Mouse (Mus musculus): Measurements from ENCODE around the gene Cyp2w1. TPM values are rescaled to one million over a fixed set of nuclear protein-coding genes. Genes with fewer than 3 reads are reported as not detected.

The Cyp2w1 gene
- polyA plus RNA-seq (2012; rRNA removed), result 0.32 and 2.0 TPM in 2 replicates

DNA sequence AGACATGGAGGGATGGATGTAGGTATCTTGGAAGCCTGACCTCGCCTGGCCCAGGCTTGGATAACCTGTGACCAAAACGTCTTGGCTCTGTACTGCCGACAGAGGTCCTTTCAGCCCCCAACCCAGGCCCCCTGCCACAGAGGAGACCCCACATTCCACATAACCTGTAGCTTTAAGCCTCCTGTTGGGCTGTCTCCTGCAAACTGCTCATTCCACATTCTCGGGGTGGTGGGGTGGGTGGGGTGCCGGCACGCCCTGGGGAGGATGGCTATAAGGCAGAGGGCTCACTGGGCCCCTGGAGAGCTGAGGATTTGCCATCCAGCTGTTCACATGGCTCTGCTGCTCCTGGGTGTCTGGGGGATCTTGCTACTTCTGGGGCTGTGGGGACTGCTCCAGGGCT is at the start of gene Cyp2w1:
TSS of gene Cyp2w1 (plus strand) at position 301 of the 400 bp plus-strand sequence.
- no peaks in the 10 kb centered on the region for H3K36me3 ChIP-seq (ENCODE audit: control insufficient read depth, insufficient read depth, low read length)
- peaks cover 38% of the 10 kb centered on the region for H3K4me1 ChIP-seq (ENCODE audit: control insufficient read depth, insufficient read depth, insufficient read length, low read length)
- WGBS, result 37% methylated on average over 6 of the region's 6 CpGs
- TF ChIP-seq CTCF (IDR thresholded peaks at IDR 0.05; ENCODE audit: extremely low read depth, insufficient read length, insufficient replicate concordance, low read depth, low read length) (no peak), POLR2A (IDR thresholded peaks at IDR 0.05; ENCODE audit: low read depth, low read length) (no peak)
- peak within 1 kb of the TSS; percentile 6; the same call in 1 of the 2 replicates for H3K27ac ChIP-seq (ENCODE audit: insufficient read depth, low read depth, low read length)
- H3K4me3 ChIP-seq (ENCODE audit: low read depth, low read length), result no peak within 1 kb of the TSS
- no peaks in the 10 kb centered on the region for H3K27me3 ChIP-seq (ENCODE audit: control insufficient read depth, insufficient read depth, low read length)

DNA sequence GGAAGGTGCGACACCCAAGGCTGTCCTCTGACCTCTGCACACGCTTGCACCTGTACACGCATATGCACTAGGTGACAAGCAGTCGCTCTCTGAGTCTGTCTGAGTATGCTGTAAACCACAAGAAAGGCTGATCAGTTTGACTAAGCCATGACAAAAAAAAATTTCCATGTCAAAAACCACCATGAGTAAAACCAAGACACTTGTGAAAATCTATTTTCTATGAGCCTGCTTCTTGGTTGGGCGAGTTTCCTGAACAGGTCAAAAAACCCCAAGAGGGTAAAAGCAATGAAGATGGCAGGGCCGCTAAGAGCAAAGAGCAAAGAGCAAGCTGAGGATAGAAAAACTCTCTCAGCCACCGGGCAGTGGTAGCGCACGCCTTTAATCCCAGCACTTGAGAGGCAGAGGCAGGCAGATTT is 48.8 kb upstream of the Cyp2w1 start:
- TF ChIP-seq POLR2A (IDR thresholded peaks at IDR 0.05; ENCODE audit: low read depth, low read length), result no peak
- no peak for TF ChIP-seq CTCF (IDR thresholded peaks at IDR 0.05; ENCODE audit: extremely low read depth, insufficient read length, insufficient replicate concordance, low read depth, low read length)
- Histone ChIP-seq H3K27ac (ENCODE audit: insufficient read depth, low read depth, low read length) (peak overlapping the region; percentile 97), H3K4me1 (ENCODE audit: control insufficient read depth, insufficient read depth, insufficient read length, low read length) (peaks cover 52% of the 10 kb centered on the region), H3K4me3 (ENCODE audit: low read depth, low read length) (no peak overlapping the region), H3K36me3 (ENCODE audit: control insufficient read depth, insufficient read depth, low read length) (peaks cover 34% of the 10 kb centered on the region), H3K27me3 (ENCODE audit: control insufficient read depth, insufficient read depth, low read length) (no peaks in the 10 kb centered on the region)
- 27% methylated on average over 9 of the region's 9 CpGs for WGBS

DNA sequence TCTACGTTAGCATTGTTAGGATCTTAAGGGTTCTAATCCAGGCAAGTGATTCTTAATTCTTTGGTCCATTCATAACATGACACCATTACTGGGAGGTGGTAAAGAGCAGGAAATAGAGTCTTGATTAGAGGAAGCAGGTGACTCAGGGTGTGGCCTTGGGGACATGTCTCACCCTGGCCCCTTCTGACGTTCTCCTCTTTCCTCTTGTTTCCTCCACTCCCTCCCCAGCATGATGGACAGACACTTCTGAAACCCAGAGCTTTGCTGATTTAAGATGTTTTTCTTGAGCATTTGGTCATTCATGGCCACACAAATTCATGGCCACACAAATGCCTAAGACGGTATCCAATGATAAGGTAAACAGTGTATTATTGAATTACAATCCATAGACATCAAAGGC is 42.5 kb upstream of the Cyp2w1 start:
- Histone ChIP-seq H3K4me1 (ENCODE audit: control insufficient read depth, insufficient read depth, insufficient read length, low read length) (peaks cover 39% of the 10 kb centered on the region), H3K27me3 (ENCODE audit: control insufficient read depth, insufficient read depth, low read length) (no peaks in the 10 kb centered on the region), H3K36me3 (ENCODE audit: control insufficient read depth, insufficient read depth, low read length) (peaks cover 18% of the 10 kb centered on the region), H3K4me3 (ENCODE audit: low read depth, low read length) (no peak overlapping the region), H3K27ac (ENCODE audit: insufficient read depth, low read depth, low read length) (peak overlapping the region; percentile 47; the same call in 1 of the 2 replicates)
- TF ChIP-seq CTCF (IDR thresholded peaks at IDR 0.05; ENCODE audit: extremely low read depth, insufficient read length, insufficient replicate concordance, low read depth, low read length), result no peak
- TF ChIP-seq POLR2A (IDR thresholded peaks at IDR 0.05; ENCODE audit: low read depth, low read length), result no peak
- 57% methylated on average over 3 of the region's 3 CpGs for WGBS

- H3K4me1 ChIP-seq (ENCODE audit: control insufficient read depth, insufficient read depth, insufficient read length, low read length), result peaks cover 43% of the 10 kb centered on the region
- H3K4me3 ChIP-seq (ENCODE audit: low read depth, low read length), result no peak overlapping the region
- no peaks in the 10 kb centered on the region for H3K27me3 ChIP-seq (ENCODE audit: control insufficient read depth, insufficient read depth, low read length)
- TF ChIP-seq CTCF (IDR thresholded peaks at IDR 0.05; ENCODE audit: extremely low read depth, insufficient read length, insufficient replicate concordance, low read depth, low read length) (no peak), POLR2A (IDR thresholded peaks at IDR 0.05; ENCODE audit: low read depth, low read length) (no peak)
- H3K36me3 ChIP-seq (ENCODE audit: control insufficient read depth, insufficient read depth, low read length), result peaks cover 13% of the 10 kb centered on the region
- H3K27ac ChIP-seq (ENCODE audit: insufficient read depth, low read depth, low read length), result peak overlapping the region; percentile 47; the same call in 1 of the 2 replicates
- WGBS, result 87% methylated on average over 4 of the region's 4 CpGs
These were observed 41.9 kb upstream of the Cyp2w1 start for GRCm38 (mm10) chr5:139310477-139310876.

GRCm38 (mm10) chr5:139311822-139312221 is 40.6 kb upstream of the Cyp2w1 start:
- peaks cover 5% of the 10 kb centered on the region for H3K36me3 ChIP-seq (ENCODE audit: control insufficient read depth, insufficient read depth, low read length)
- H3K4me1 ChIP-seq (ENCODE audit: control insufficient read depth, insufficient read depth, insufficient read length, low read length), result peaks cover 53% of the 10 kb centered on the region
- WGBS, result 94% methylated on average over 9 of the region's 9 CpGs
- H3K27me3 ChIP-seq (ENCODE audit: control insufficient read depth, insufficient read depth, low read length), result no peaks in the 10 kb centered on the region
- no peak overlapping the region for H3K4me3 ChIP-seq (ENCODE audit: low read depth, low read length)
- no peak overlapping the region for H3K27ac ChIP-seq (ENCODE audit: insufficient read depth, low read depth, low read length)
- TF ChIP-seq POLR2A (IDR thresholded peaks at IDR 0.05; ENCODE audit: low read depth, low read length) (no peak), CTCF (IDR thresholded peaks at IDR 0.05; ENCODE audit: extremely low read depth, insufficient read length, insufficient replicate concordance, low read depth, low read length) (no peak)

DNA sequence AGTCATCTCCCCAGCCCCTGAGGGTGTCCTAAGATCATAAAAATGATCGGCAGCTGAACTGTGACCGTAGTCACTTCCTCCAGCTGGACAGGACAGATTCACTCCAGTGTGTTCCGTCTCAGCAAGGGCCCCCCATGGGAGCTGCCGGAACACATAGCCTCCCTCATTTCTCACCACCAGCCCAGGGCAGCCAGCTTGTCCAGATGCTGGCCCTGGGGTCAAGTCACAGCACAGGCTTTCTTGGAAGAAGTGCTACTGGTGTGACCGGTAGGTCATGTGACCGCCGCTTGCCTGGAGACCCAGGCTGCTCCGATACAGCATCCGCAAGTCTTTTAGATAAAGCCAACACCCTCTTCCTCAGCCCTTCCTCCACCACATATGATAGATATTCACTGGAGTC is 38.9 kb upstream of the Cyp2w1 start:
- WGBS, result 63% methylated on average over 9 of the region's 9 CpGs
- Histone ChIP-seq H3K27ac (ENCODE audit: insufficient read depth, low read depth, low read length) (0 out of 2 replicates have a peak overlapping the region, but pooled peaks have one; percentile 78), H3K36me3 (ENCODE audit: control insufficient read depth, insufficient read depth, low read length) (peaks cover 2% of the 10 kb centered on the region; the same call in 1 of the 2 replicates), H3K4me3 (ENCODE audit: low read depth, low read length) (no peak overlapping the region), H3K27me3 (ENCODE audit: control insufficient read depth, insufficient read depth, low read length) (no peaks in the 10 kb centered on the region), H3K4me1 (ENCODE audit: control insufficient read depth, insufficient read depth, insufficient read length, low read length) (peaks cover 54% of the 10 kb centered on the region)
- TF ChIP-seq POLR2A (IDR thresholded peaks at IDR 0.05; ENCODE audit: low read depth, low read length), result no peak

DNA sequence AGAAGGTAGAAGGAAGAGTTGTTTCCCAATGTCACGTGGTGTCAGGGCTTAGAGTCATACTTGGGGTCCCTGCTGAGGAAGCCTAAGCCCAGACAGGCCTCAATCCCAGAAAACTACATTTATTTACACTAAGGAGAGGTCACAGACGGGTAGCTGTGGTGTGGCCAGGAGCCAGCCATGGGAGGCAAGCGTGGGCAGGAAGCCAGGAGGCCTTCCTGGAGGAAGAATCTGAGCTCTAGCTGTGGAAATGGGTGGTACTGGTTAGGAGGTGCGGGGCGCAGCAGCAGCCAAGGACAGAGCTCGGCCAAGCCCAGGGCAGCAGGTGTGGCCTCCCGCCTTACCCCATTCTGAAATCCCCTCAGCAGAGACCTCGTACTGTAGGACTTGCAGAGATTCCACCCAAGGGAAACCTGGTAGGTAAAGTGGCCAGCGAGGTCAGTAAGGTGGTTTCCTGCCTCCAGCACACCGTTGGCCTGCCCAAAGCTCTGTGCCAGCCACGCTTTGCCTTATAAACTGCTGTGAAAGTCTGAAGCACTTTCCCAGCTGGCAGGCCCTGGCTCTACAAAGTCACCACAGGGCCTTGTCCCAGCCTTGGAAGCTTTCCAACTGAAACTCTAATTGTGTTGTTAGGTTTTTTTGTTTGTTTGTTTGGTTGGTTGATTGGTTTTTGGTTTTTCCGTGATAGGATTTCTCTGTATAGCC is 37.3 kb upstream of the Cyp2w1 start:
- Histone ChIP-seq H3K4me3 (ENCODE audit: low read depth, low read length) (no peak overlapping the region), H3K27me3 (ENCODE audit: control insufficient read depth, insufficient read depth, low read length) (no peaks in the 10 kb centered on the region), H3K27ac (ENCODE audit: insufficient read depth, low read depth, low read length) (peak overlapping the region; percentile 78), H3K4me1 (ENCODE audit: control insufficient read depth, insufficient read depth, insufficient read length, low read length) (peaks cover 54% of the 10 kb centered on the region), H3K36me3 (ENCODE audit: control insufficient read depth, insufficient read depth, low read length) (no peaks in the 10 kb centered on the region; the same call in 1 of the 2 replicates)
- TF ChIP-seq CTCF (IDR thresholded peaks at IDR 0.05; ENCODE audit: extremely low read depth, insufficient read length, insufficient replicate concordance, low read depth, low read length) (no peak), POLR2A (IDR thresholded peaks at IDR 0.05; ENCODE audit: low read depth, low read length) (no peak)
- 30% methylated on average over 12 of the region's 12 CpGs for WGBS
